Mouse (Mus musculus) forebrain, embryonic 15.5 days (tissue): ENCODE results near the gene Vwa3a. TPM values are rescaled to one million over a fixed set of nuclear protein-coding genes. Genes with fewer than 3 reads are reported as not detected.

ENCODE experiments used
- ATAC-seq: fragments of 200-750 bp; cut with Nextera tagmentation; replicated peaks from 2 replicates; pipeline ENCODE4 v1.8.0; 2017; ENCODE audit warnings: mild to moderate bottlenecking, moderate TSS enrichment, moderate library complexity
- H3K27ac ChIP-seq: fragments of 300-500 bp; sonication (generic); replicated peaks from 2 replicates; pipeline ENCODE4 v1.5.1; 2015; ENCODE audit warnings: mild to moderate bottlenecking, inconsistent platforms
- H3K27me3 ChIP-seq: fragments of 300-500 bp; sonication (generic); 2 replicates; pipeline ENCODE4 v1.6.1; 2015; ENCODE audit warnings: inconsistent platforms
- H3K36me3 ChIP-seq: fragments of 300-500 bp; sonication (generic); 2 replicates; pipeline ENCODE4 v1.6.1; 2015; ENCODE audit warnings: mild to moderate bottlenecking, inconsistent platforms
- H3K4me1 ChIP-seq: fragments of 300-500 bp; sonication (generic); 2 replicates; pipeline ENCODE4 v1.6.1; 2015; ENCODE audit warnings: inconsistent platforms
- H3K4me2 ChIP-seq: fragments of 300-500 bp; sonication (generic); replicated peaks from 2 replicates; pipeline ENCODE4 v1.6.1; 2015; ENCODE audit warnings: mild to moderate bottlenecking, inconsistent platforms
- H3K4me3 ChIP-seq: fragments of 300-500 bp; sonication (generic); 2 replicates; pipeline ENCODE4 v1.5.1; 2015; ENCODE audit warnings: mild to moderate bottlenecking, inconsistent platforms
- H3K9ac ChIP-seq: fragments of 300-500 bp; sonication (generic); replicated peaks from 2 replicates; pipeline ENCODE4 v1.6.1; 2015; ENCODE audit warnings: mild to moderate bottlenecking, inconsistent platforms
- H3K9me3 ChIP-seq: fragments of 300-500 bp; sonication (generic); 2 replicates; pipeline ENCODE4 v1.6.1; 2016; ENCODE audit warnings: inconsistent platforms
- WGBS: fragments of 180-500 bp; shearing (Covaris S2); methylation state at CpG from one replicate; pipeline ENCODE4 v1.1.7; 2015; ENCODE audit warnings: mixed read lengths; 5-methylcytosine and 5-hydroxymethylcytosine counted together
- polyA plus RNA-seq: library from polyadenylated mRNA; unstranded; fragments of >200 nt; fragmentation: Nextera tagmentation; extraction: Ambion mirVana; gene quantifications from 2 replicates; pipeline ENCODE4 v1.2.1, GENCODE M21; 2015

Vwa3a gene
- polyA plus RNA-seq, 1 experiment from 2014 or later = 1.2 TPM

- Histone ChIP-seq H3K4me3 (no peak overlapping the region), H3K27ac (no peak overlapping the region), H3K4me1 (peaks cover 15% of the 10 kb centered on the region), H3K9ac (no peak overlapping the region), H3K9me3 (no peaks in the 10 kb centered on the region), H3K4me2 (no peak overlapping the region), H3K27me3 (no peaks in the 10 kb centered on the region), H3K36me3 (no peaks in the 10 kb centered on the region)
- no peak for ATAC-seq
- WGBS = 86% methylated on average over 8 of the region's 8 CpGs
Observed at GRCm38 (mm10) chr7:120721456-120721855, 17.7 kb upstream of the Vwa3a start.

DNA sequence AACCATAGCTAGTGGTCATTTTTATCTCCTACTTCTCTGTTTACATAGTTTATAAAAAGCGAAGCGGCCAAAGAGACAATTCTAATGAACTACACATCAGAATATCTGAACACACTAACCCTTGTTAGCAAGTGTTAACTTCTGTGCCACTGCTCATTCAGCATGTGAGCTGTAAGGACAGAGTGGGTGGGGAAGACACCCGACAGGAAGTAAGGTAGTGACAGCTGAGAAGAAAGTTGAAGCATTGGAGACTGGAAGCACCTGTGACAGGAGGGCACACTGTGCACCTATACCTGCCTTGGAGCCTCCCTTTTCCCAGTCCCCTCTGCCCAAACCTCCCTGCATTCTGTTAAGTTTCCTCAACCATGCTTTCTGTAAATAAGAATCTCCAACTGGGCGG, 17.1 kb upstream of the Vwa3a start:
- Histone ChIP-seq H3K27me3 (no peaks in the 10 kb centered on the region), H3K27ac (no peak overlapping the region), H3K9ac (no peak overlapping the region), H3K4me2 (no peak overlapping the region), H3K36me3 (no peaks in the 10 kb centered on the region), H3K4me1 (peaks cover 13% of the 10 kb centered on the region), H3K4me3 (no peak overlapping the region), H3K9me3 (no peaks in the 10 kb centered on the region)
- 96% methylated on average over 4 of the region's 4 CpGs for WGBS
- ATAC-seq = no peak

DNA sequence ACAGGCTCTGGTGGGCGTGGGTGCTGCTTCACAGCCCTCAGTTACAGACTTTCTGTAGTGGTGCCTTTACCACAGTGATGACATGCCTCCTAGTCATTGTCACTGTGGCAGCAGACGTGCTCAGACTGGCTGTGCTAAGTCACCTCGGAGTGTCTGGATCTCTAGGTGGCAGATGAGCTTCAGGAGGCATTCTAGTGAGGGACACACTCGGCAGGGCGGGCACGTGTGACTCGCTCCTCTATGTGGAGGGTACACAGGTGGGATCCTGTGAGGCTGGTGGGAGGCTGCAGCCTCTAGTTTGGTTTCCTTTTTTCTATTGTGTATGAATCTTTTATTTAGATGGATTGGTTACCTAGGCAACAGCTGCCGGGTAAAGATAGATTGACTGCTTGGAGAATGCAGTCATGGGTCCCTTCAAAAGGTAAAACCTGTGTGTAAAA, 16.3 kb upstream of the Vwa3a start:
- Histone ChIP-seq H3K27me3 (no peaks in the 10 kb centered on the region), H3K4me1 (peaks cover 8% of the 10 kb centered on the region), H3K9me3 (no peaks in the 10 kb centered on the region), H3K27ac (peak overlapping the region; percentile 62), H3K4me3 (no peak overlapping the region), H3K4me2 (no peak overlapping the region), H3K36me3 (peaks cover 2% of the 10 kb centered on the region; the same call in 1 of the 2 replicates), H3K9ac (no peak overlapping the region)
- peak; percentile 69 for ATAC-seq
- WGBS = 21% methylated on average over 8 of the region's 8 CpGs

- H3K27ac ChIP-seq = no peak overlapping the region
- no peaks in the 10 kb centered on the region for H3K9me3 ChIP-seq
- no peak overlapping the region for H3K4me2 ChIP-seq
- no peak overlapping the region for H3K4me3 ChIP-seq
- H3K4me1 ChIP-seq = peaks cover 4% of the 10 kb centered on the region
- ATAC-seq = no peak
- H3K9ac ChIP-seq = no peak overlapping the region
- no peaks in the 10 kb centered on the region for H3K27me3 ChIP-seq
- peaks cover 17% of the 10 kb centered on the region for H3K36me3 ChIP-seq
- WGBS = 91% methylated on average over 3 of the region's 3 CpGs
Observed at GRCm38 (mm10) chr7:120727581-120727980, 11.5 kb upstream of the Vwa3a start.

DNA sequence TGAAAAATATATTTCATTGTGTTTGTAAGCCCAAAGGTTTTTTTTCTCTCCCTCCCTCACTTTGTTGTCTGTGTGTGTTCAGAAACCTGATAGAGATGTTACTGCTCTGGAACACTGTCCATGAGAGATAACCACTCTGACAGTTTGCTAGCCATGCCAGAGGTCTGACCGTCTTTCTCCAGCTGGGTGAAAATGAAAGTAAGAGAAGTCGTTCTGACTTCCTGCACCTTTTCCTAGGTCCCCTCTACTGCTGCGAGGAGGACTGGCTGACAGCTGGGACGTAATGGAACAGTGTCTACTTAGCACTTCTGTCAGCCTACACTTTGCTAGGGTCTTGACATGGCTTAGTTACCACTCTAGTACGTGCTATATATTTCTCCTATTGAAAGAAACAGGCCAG, 9.5 kb upstream of the Vwa3a start:
- Histone ChIP-seq H3K4me1 (no peaks in the 10 kb centered on the region), H3K9me3 (no peaks in the 10 kb centered on the region), H3K4me3 (no peak overlapping the region), H3K27ac (no peak overlapping the region), H3K4me2 (no peak overlapping the region), H3K27me3 (no peaks in the 10 kb centered on the region), H3K9ac (no peak overlapping the region), H3K36me3 (peaks cover 18% of the 10 kb centered on the region)
- ATAC-seq = no peak
- WGBS = 89% methylated on average over 5 of the region's 5 CpGs

DNA sequence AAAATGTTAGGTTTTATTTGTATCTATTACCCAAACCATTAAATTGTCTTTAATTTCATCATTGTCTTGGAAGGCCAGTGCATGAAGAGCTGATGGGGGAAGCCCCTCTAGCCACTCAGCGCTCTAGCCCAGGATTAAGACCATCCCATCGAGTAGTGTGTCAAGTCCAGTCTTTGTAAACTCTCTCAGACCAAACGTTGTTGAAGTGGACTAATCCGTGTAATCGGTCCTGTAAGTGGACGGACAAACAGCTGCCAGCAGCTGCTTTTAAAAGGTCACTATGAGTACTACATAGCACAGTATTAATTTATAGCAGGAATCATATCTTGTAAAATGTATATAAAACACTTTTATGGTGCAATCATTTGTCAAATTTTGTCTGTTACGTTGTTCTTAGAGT, 6.2 kb upstream of the Vwa3a start:
- Histone ChIP-seq H3K36me3 (peaks cover 18% of the 10 kb centered on the region), H3K9me3 (no peaks in the 10 kb centered on the region), H3K4me3 (no peak overlapping the region), H3K9ac (no peak overlapping the region), H3K27ac (no peak overlapping the region), H3K4me1 (no peaks in the 10 kb centered on the region), H3K4me2 (no peak overlapping the region), H3K27me3 (no peaks in the 10 kb centered on the region)
- ATAC-seq = no peak
- 86% methylated on average over 7 of the region's 7 CpGs for WGBS

GRCm38 (mm10) chr7:120739558-120740101, 512 bp downstream of the Vwa3a start:
- Histone ChIP-seq H3K4me3 (no peak overlapping the region), H3K27me3 (no peaks in the 10 kb centered on the region), H3K36me3 (peaks cover 3% of the 10 kb centered on the region; the same call in 1 of the 2 replicates), H3K4me1 (peaks cover 20% of the 10 kb centered on the region), H3K9me3 (no peaks in the 10 kb centered on the region), H3K9ac (no peak overlapping the region), H3K27ac (peak overlapping the region; percentile 38), H3K4me2 (no peak overlapping the region)
- WGBS = 11% methylated on average over 5 of the region's 5 CpGs
- peak; percentile 78 for ATAC-seq

- H3K4me3 ChIP-seq = no peak overlapping the region
- no peak overlapping the region for H3K9ac ChIP-seq
- H3K36me3 ChIP-seq = no peaks in the 10 kb centered on the region
- ATAC-seq = peak; percentile 65
- H3K4me1 ChIP-seq = peaks cover 20% of the 10 kb centered on the region
- H3K27me3 ChIP-seq = no peaks in the 10 kb centered on the region
- no peak overlapping the region for H3K4me2 ChIP-seq
- H3K9me3 ChIP-seq = no peaks in the 10 kb centered on the region
- H3K27ac ChIP-seq = no peak overlapping the region
- WGBS = 47% methylated on average over 14 of the region's 14 CpGs
Observed at GRCm38 (mm10) chr7:120743366-120744351, 4.5 kb downstream of the Vwa3a start.

DNA sequence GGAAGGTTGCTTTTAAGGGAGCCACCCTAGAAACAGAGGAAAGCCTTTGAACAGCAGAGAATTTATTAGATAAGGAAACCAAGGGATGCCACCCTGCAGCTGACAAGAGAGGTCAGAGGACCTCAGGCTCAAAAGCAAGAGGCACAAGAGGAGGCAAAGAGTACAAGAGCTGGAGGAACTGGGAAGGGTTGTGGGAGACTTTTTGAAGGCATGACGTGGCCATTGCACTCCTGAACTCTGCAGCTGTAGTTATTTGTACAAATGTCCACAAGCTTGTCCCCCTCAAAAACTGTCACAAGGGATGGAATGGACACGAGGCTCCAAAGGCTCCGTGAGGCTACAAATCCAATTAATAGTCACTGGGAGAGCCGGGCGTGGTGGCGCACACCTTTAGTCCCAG, 5.5 kb downstream of the Vwa3a start:
- Histone ChIP-seq H3K9ac (no peak overlapping the region), H3K4me3 (no peak overlapping the region), H3K27me3 (no peaks in the 10 kb centered on the region), H3K27ac (no peak overlapping the region), H3K4me2 (no peak overlapping the region), H3K4me1 (peaks cover 16% of the 10 kb centered on the region), H3K9me3 (no peaks in the 10 kb centered on the region), H3K36me3 (no peaks in the 10 kb centered on the region)
- 93% methylated on average over 6 of the region's 6 CpGs for WGBS
- ATAC-seq = no peak

DNA sequence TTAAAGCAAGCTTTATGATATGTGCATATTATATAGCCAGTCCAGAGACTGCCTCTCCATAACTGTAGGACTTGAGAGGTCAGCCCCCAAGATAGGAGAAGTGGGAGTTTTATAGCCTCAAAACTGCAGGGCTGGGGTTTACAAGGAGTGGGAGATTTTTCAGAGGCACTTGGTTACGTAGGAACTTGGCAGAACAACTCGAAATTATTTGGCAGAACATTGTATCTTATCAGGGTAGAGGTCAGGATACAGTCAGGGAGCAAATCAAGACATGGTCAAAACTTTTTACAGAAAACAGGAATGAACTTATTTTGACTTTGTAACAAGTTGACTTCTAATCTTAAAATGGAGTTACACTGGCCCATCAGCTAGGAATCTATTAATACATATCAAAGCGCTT, 6.9 kb downstream of the Vwa3a start:
- Histone ChIP-seq H3K4me2 (no peak overlapping the region), H3K4me1 (peaks cover 10% of the 10 kb centered on the region), H3K9ac (no peak overlapping the region), H3K4me3 (no peak overlapping the region), H3K27ac (no peak overlapping the region), H3K27me3 (no peaks in the 10 kb centered on the region), H3K9me3 (no peaks in the 10 kb centered on the region), H3K36me3 (no peaks in the 10 kb centered on the region)
- no peak for ATAC-seq
- WGBS = 77% methylated on average over 3 of the region's 3 CpGs

DNA sequence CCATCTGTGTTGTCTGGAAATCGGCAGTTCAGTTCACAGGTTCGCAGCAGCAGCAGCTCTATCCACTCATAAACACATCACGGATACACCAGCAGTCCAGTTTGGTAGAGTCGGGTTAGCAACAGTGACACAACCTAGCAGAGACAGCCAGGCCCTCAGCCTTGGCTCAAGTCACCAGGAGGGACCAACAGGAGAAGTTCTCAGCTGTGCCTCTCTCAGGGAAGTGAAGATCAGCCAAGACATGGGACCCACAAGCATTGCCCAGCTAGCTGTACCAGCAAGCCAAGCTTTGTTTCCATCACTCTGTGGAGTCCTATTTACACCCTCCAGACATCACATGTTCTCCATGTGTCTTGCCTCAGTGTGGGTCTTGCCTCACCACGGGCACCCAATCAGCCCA, 7.7 kb downstream of the Vwa3a start:
- Histone ChIP-seq H3K4me1 (peaks cover 10% of the 10 kb centered on the region), H3K36me3 (no peaks in the 10 kb centered on the region), H3K27ac (no peak overlapping the region), H3K9me3 (no peaks in the 10 kb centered on the region), H3K4me3 (no peak overlapping the region), H3K4me2 (no peak overlapping the region), H3K9ac (no peak overlapping the region), H3K27me3 (no peaks in the 10 kb centered on the region)
- WGBS = 93% methylated on average over 5 of the region's 5 CpGs
- no peak for ATAC-seq

GRCm38 (mm10) chr7:120748478-120748877, 9.4 kb downstream of the Vwa3a start:
- Histone ChIP-seq H3K9ac (no peak overlapping the region), H3K27ac (no peak overlapping the region), H3K4me1 (peaks cover 8% of the 10 kb centered on the region), H3K9me3 (no peaks in the 10 kb centered on the region), H3K4me2 (no peak overlapping the region), H3K4me3 (no peak overlapping the region), H3K27me3 (no peaks in the 10 kb centered on the region), H3K36me3 (no peaks in the 10 kb centered on the region)
- no peak for ATAC-seq
